Mouse (Mus musculus) intestine, postnatal 0 days (tissue): ENCODE results near the gene Mrtfb. TPM values are rescaled to one million over a fixed set of nuclear protein-coding genes. Genes with fewer than 3 reads are reported as not detected.

Experiments
- ATAC-seq: fragments of 200-750 bp; cut with Nextera tagmentation; 2 replicates; pipeline ENCODE4 v1.8.0; 2017; ENCODE audit warnings: mild to moderate bottlenecking, moderate TSS enrichment, moderate library complexity
- H3K27ac ChIP-seq: fragments of 300-500 bp; sonication (generic); 2 replicates; pipeline ENCODE4 v1.5.1; 2014; ENCODE audit warnings: mild to moderate bottlenecking, low read depth, low read length, moderate library complexity
- H3K27me3 ChIP-seq: fragments of 300-500 bp; sonication (generic); replicated peaks from 2 replicates; pipeline ENCODE4 v1.6.1; 2014; ENCODE audit warnings: low read length, mixed read lengths; ENCODE audit not compliant: control insufficient read depth, insufficient read depth
- H3K36me3 ChIP-seq: fragments of 300-500 bp; sonication (generic); 2 replicates; pipeline ENCODE4 v1.6.1; 2014; ENCODE audit warnings: mild to moderate bottlenecking, moderate library complexity; ENCODE audit not compliant: control insufficient read depth, insufficient read depth
- H3K4me1 ChIP-seq: fragments of 300-500 bp; sonication (generic); replicated peaks from 2 replicates; pipeline ENCODE4 v1.6.1; 2014; ENCODE audit warnings: antibody characterized with exemption, low read length, mixed read lengths; ENCODE audit not compliant: control insufficient read depth, insufficient read depth
- H3K4me2 ChIP-seq: fragments of 300-500 bp; sonication (generic); replicated peaks from 2 replicates; pipeline ENCODE4 v1.6.1; 2014; ENCODE audit warnings: low read depth, mild to moderate bottlenecking, moderate library complexity
- H3K4me3 ChIP-seq: fragments of 300-500 bp; sonication (generic); 2 replicates; pipeline ENCODE4 v1.5.1; 2014; ENCODE audit warnings: low read depth, low read length
- H3K9ac ChIP-seq: fragments of 300-500 bp; sonication (generic); 2 replicates; pipeline ENCODE4 v1.6.1; 2014; ENCODE audit warnings: mild to moderate bottlenecking, low read depth, low read length
- H3K9me3 ChIP-seq: fragments of 300-500 bp; sonication (generic); 2 replicates; pipeline ENCODE4 v1.6.1; 2016; ENCODE audit warnings: mixed run types; ENCODE audit not compliant: control insufficient read depth
- CTCF ChIP-seq: sonication (generic); IDR thresholded peaks from 2 replicates; pipeline ENCODE4 v1.5.1; 2016; ENCODE audit warnings: low read depth, mild to moderate bottlenecking, control low read depth, antibody characterized with exemption, moderate library complexity
- WGBS: fragments of 180-500 bp; shearing (Covaris S2); extraction: QIAGEN DNeasy Blood & Tissue Kit; methylation state at CpG from one replicate; pipeline ENCODE4 v1.1.7; 2014; 5-methylcytosine and 5-hydroxymethylcytosine counted together
- polyA plus RNA-seq: library from polyadenylated mRNA; unstranded; fragments of >200 nt; fragmentation: Nextera tagmentation; extraction: Ambion mirVana; gene quantifications from 2 replicates; pipeline ENCODE4 v1.2.1, GENCODE M21; 2015

Mrtfb gene
- polyA plus RNA-seq, 1 experiment from 2014 or later, result 14.2 TPM

- H3K9ac ChIP-seq, result no peak overlapping the region
- H3K9me3 ChIP-seq, result no peaks in the 10 kb centered on the region
- no peak overlapping the region for H3K4me3 ChIP-seq
- no peaks in the 10 kb centered on the region for H3K36me3 ChIP-seq
- H3K27ac ChIP-seq, result peak overlapping the region; percentile 67; the same call in 1 of the 2 replicates
- H3K4me1 ChIP-seq, result peaks cover 9% of the 10 kb centered on the region; the same call in 1 of the 2 replicates
- peak; percentile 85 for ATAC-seq
- no peak overlapping the region for H3K4me2 ChIP-seq
- WGBS, result 14% methylated on average over 1 of the region's 1 CpGs
- no peak for TF ChIP-seq CTCF
- no peaks in the 10 kb centered on the region for H3K27me3 ChIP-seq
Observed at GRCm38 (mm10) chr16:13297860-13298259, 41.6 kb downstream of the Mrtfb start.

- no peaks in the 10 kb centered on the region for H3K27me3 ChIP-seq
- H3K9me3 ChIP-seq, result no peaks in the 10 kb centered on the region
- H3K36me3 ChIP-seq, result no peaks in the 10 kb centered on the region
- no peak overlapping the region for H3K9ac ChIP-seq
- no peak overlapping the region for H3K4me3 ChIP-seq
- ATAC-seq, result no peak
- no peak for TF ChIP-seq CTCF
- peaks cover 9% of the 10 kb centered on the region; the same call in 1 of the 2 replicates for H3K4me1 ChIP-seq
- 37% methylated on average over 2 of the region's 2 CpGs for WGBS
- H3K4me2 ChIP-seq, result no peak overlapping the region
- H3K27ac ChIP-seq, result no peak overlapping the region
Observed at GRCm38 (mm10) chr16:13298991-13299390, 42.7 kb downstream of the Mrtfb start.

- Histone ChIP-seq H3K4me2 (no peak overlapping the region), H3K4me1 (peaks cover 7% of the 10 kb centered on the region; the same call in 1 of the 2 replicates), H3K36me3 (no peaks in the 10 kb centered on the region), H3K27me3 (no peaks in the 10 kb centered on the region), H3K27ac (no peak overlapping the region), H3K9ac (no peak overlapping the region), H3K9me3 (no peaks in the 10 kb centered on the region), H3K4me3 (no peak overlapping the region)
- ATAC-seq, result no peak
- TF ChIP-seq CTCF, result no peak
- WGBS, result 74% methylated on average over 3 of the region's 3 CpGs
Observed at GRCm38 (mm10) chr16:13306065-13306695, 49.9 kb downstream of the Mrtfb start.

GRCm38 (mm10) chr16:13310096-13310683, 53.9 kb downstream of the Mrtfb start:
- 47% methylated on average over 1 of the region's 1 CpGs for WGBS
- no peaks in the 10 kb centered on the region for H3K9me3 ChIP-seq
- H3K27ac ChIP-seq, result no peak overlapping the region
- no peak for TF ChIP-seq CTCF
- H3K36me3 ChIP-seq, result peaks cover 5% of the 10 kb centered on the region; the same call in 1 of the 2 replicates
- no peak overlapping the region for H3K4me2 ChIP-seq
- no peaks in the 10 kb centered on the region for H3K27me3 ChIP-seq
- no peak for ATAC-seq
- no peak overlapping the region for H3K4me3 ChIP-seq
- H3K9ac ChIP-seq, result no peak overlapping the region
- peaks cover 12% of the 10 kb centered on the region; the same call in 1 of the 2 replicates for H3K4me1 ChIP-seq

GRCm38 (mm10) chr16:13311374-13311773, 55.1 kb downstream of the Mrtfb start:
- H3K27me3 ChIP-seq, result no peaks in the 10 kb centered on the region
- H3K36me3 ChIP-seq, result peaks cover 5% of the 10 kb centered on the region; the same call in 1 of the 2 replicates
- no peak overlapping the region for H3K27ac ChIP-seq
- no peak overlapping the region for H3K9ac ChIP-seq
- peaks cover 12% of the 10 kb centered on the region; the same call in 1 of the 2 replicates for H3K4me1 ChIP-seq
- ATAC-seq, result no peak
- H3K4me3 ChIP-seq, result no peak overlapping the region
- no peaks in the 10 kb centered on the region for H3K9me3 ChIP-seq
- 90% methylated on average over 1 of the region's 1 CpGs for WGBS
- no peak for TF ChIP-seq CTCF
- H3K4me2 ChIP-seq, result no peak overlapping the region

- no peak overlapping the region; the same call in 1 of the 2 replicates for H3K27ac ChIP-seq
- H3K27me3 ChIP-seq, result no peaks in the 10 kb centered on the region
- ATAC-seq, result peak; percentile 64
- no peak for TF ChIP-seq CTCF
- H3K4me1 ChIP-seq, result peaks cover 12% of the 10 kb centered on the region; the same call in 1 of the 2 replicates
- H3K4me3 ChIP-seq, result no peak overlapping the region
- H3K4me2 ChIP-seq, result no peak overlapping the region
- peaks cover 5% of the 10 kb centered on the region; the same call in 1 of the 2 replicates for H3K36me3 ChIP-seq
- H3K9me3 ChIP-seq, result no peaks in the 10 kb centered on the region
- WGBS, result 66% methylated on average over 5 of the region's 5 CpGs
- H3K9ac ChIP-seq, result no peak overlapping the region
Observed at GRCm38 (mm10) chr16:13313096-13313719, 56.9 kb downstream of the Mrtfb start.
